Mouse (Mus musculus) liver, embryonic 14.5 days (tissue): ENCODE measurements around the gene Hint1.

ENCODE experiments used
- CTCF ChIP-seq: IDR thresholded peaks from 2 replicates; pipeline ENCODE4 v1.5.1; 2016; ENCODE audit warnings: antibody characterized with exemption, low read depth, control low read depth
- EP300 ChIP-seq: IDR thresholded peaks from 2 replicates; pipeline ENCODE4 v1.6.1; 2016; ENCODE audit warnings: antibody characterized with exemption, low read depth

DNA sequence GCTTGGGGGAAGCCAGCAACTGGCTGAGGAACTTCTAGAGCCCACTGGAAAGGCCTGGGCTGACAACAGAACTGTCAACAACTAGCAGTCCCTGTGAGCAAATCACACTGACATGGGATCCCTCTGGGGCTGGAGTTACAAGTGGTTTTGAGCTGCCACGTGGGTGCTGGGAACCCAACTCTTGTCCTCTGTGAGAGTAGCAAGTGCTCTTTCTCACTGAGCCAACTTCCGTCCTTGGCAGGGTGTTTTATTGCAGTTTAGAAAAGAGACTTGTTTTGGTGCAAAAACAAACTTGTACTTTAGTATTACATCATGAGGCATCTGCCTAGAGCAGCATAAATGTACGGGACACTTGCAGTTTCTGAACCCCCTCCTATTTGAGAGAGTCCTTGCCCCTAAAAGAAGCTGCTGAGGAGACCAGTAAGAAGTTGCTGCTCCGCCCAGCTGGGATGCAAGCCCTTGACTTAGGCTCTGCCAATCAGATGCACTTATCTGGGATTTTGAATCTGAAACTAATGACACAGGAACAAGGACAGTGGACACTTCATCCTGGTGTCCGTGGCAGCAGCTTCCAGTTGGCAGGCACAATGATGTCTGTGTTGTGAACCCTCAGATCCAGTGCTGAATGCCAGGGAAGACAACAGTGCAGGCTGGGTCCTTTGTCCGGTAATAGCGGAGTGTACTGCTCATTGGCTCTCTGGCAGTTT, 5.8 kb downstream of the Hint1 start:
- TF ChIP-seq CTCF (no peak), EP300 (no peak)
